Mouse (Mus musculus): ENCODE results near the gene Coro7.
"Not testable (repeated sequence)": the region's sequence is repeated elsewhere in the genome, so short reads cannot be mapped to it uniquely, and the experiment has no call there.

Coro7 gene

GRCm38 (mm10) chr16:4680922-4681455, 1.4 kb upstream of the Coro7 start:
- not testable (repeated sequence) for DNase-seq

- DNase-seq = no peak
These were observed 1.5 kb downstream of the Coro7 start for GRCm38 (mm10) chr16:4678080-4678479.

GRCm38 (mm10) chr16:4676836-4677235, 2.7 kb downstream of the Coro7 start:
- no peak for DNase-seq

GRCm38 (mm10) chr16:4674091-4674490, 5.5 kb downstream of the Coro7 start:
- no peak for DNase-seq

- DNase-seq = no peak
These were observed 9.3 kb downstream of the Coro7 start for GRCm38 (mm10) chr16:4670317-4670716.

GRCm38 (mm10) chr16:4667190-4667808, 12.3 kb downstream of the Coro7 start:
- DNase-seq = peak; percentile 74

- peak; percentile 37 for DNase-seq
These were observed 13.9 kb downstream of the Coro7 start for GRCm38 (mm10) chr16:4665726-4666125.

GRCm38 (mm10) chr16:4663806-4664205, 15.8 kb downstream of the Coro7 start:
- no peak for DNase-seq

GRCm38 (mm10) chr16:4661605-4662004, 18.0 kb downstream of the Coro7 start:
- no peak for DNase-seq

GRCm38 (mm10) chr16:4659326-4659725, 20.3 kb downstream of the Coro7 start:
- no peak for DNase-seq

GRCm38 (mm10) chr16:4658781-4659245, 20.8 kb downstream of the Coro7 start:
- DNase-seq = no peak

- peak; percentile 62 for DNase-seq
These were observed 23.0 kb downstream of the Coro7 start for GRCm38 (mm10) chr16:4656571-4657081.

- no peak for DNase-seq
These were observed 23.6 kb downstream of the Coro7 start for GRCm38 (mm10) chr16:4655764-4656570.

- peak; percentile 70 for DNase-seq
These were observed 24.3 kb downstream of the Coro7 start for GRCm38 (mm10) chr16:4655251-4655734.

- DNase-seq = peak; percentile 78
These were observed 24.9 kb downstream of the Coro7 start for GRCm38 (mm10) chr16:4654706-4655105.

- peak; percentile 62 for DNase-seq
These were observed 26.7 kb downstream of the Coro7 start for GRCm38 (mm10) chr16:4652707-4653416.

- no peak for DNase-seq
These were observed 28.0 kb downstream of the Coro7 start for GRCm38 (mm10) chr16:4651624-4652023.

GRCm38 (mm10) chr16:4651081-4651480, 28.5 kb downstream of the Coro7 start:
- DNase-seq = no peak

- DNase-seq = no peak
These were observed 29.4 kb downstream of the Coro7 start for GRCm38 (mm10) chr16:4650161-4650560.

GRCm38 (mm10) chr16:4649692-4650091, 29.9 kb downstream of the Coro7 start:
- no peak for DNase-seq

- no peak for DNase-seq
These were observed 30.4 kb downstream of the Coro7 start for GRCm38 (mm10) chr16:4649211-4649610.

GRCm38 (mm10) chr16:4648416-4649023, 31.1 kb downstream of the Coro7 start:
- peak; percentile 81 for DNase-seq

Measured in kidney, adult 11 months (tissue).